Mouse (Mus musculus): ENCODE results near the gene Disp1. TPM values are rescaled to one million over a fixed set of nuclear protein-coding genes. Genes with fewer than 3 reads are reported as not detected.

The Disp1 gene
- polyA plus RNA-seq, 1 experiment from 2014 or later, result 3.5 TPM

- WGBS, result 52% methylated on average over 21 of the region's 21 CpGs
- H3K27ac ChIP-seq (ENCODE audit: low read length), result no peak overlapping the region
- H3K4me2 ChIP-seq (replicated peaks; ENCODE audit: low read depth, low read length), result no peak overlapping the region
Measured at GRCm38 (mm10) chr1:183117827-183118825, 103.2 kb downstream of the Disp1 start.

GRCm38 (mm10) chr1:183116946-183117826 is 104.1 kb downstream of the Disp1 start:
- Histone ChIP-seq H3K9me3 (ENCODE audit: low read length) (no peaks in the 10 kb centered on the region), H3K4me3 (ENCODE audit: low read depth, low read length) (no peak overlapping the region), H3K4me2 (replicated peaks; ENCODE audit: low read depth, low read length) (no peak overlapping the region), H3K4me1 (ENCODE audit: insufficient read depth, low read depth, low read length) (no peaks in the 10 kb centered on the region), H3K27ac (ENCODE audit: low read length) (no peak overlapping the region), H3K9ac (replicated peaks; ENCODE audit: low read depth) (no peak overlapping the region), H3K27me3 (replicated peaks; ENCODE audit: insufficient read depth, low read length) (no peaks in the 10 kb centered on the region), H3K36me3 (ENCODE audit: insufficient read depth, low read length) (no peaks in the 10 kb centered on the region)
- DNase-seq (ENCODE audit: low spot score) (peak; percentile 31), ATAC-seq (no peak)
- TF ChIP-seq CTCF (IDR thresholded peaks at IDR 0.05) (no peak), EP300 (IDR thresholded peaks at IDR 0.05) (no peak)
- WGBS, result 69% methylated on average over 15 of the region's 15 CpGs

More at GRCm38 (mm10) chr1:183117827-183118825, 103.2 kb downstream of the Disp1 start:
- DNase-seq (ENCODE audit: low spot score), result peak; percentile 23
- no peak overlapping the region for H3K9ac ChIP-seq (replicated peaks; ENCODE audit: low read depth)
- H3K36me3 ChIP-seq (ENCODE audit: insufficient read depth, low read length), result no peaks in the 10 kb centered on the region
- no peaks in the 10 kb centered on the region for H3K27me3 ChIP-seq (replicated peaks; ENCODE audit: insufficient read depth, low read length)
- no peak for TF ChIP-seq CTCF (IDR thresholded peaks at IDR 0.05)
- no peak for TF ChIP-seq EP300 (IDR thresholded peaks at IDR 0.05)
- no peak for ATAC-seq
- H3K4me3 ChIP-seq (ENCODE audit: low read depth, low read length), result no peak overlapping the region
- H3K9me3 ChIP-seq (ENCODE audit: low read length), result no peaks in the 10 kb centered on the region
- no peaks in the 10 kb centered on the region for H3K4me1 ChIP-seq (ENCODE audit: insufficient read depth, low read depth, low read length)

GRCm38 (mm10) chr1:183116441-183116840 is 104.9 kb downstream of the Disp1 start:
- Histone ChIP-seq H3K27me3 (replicated peaks; ENCODE audit: insufficient read depth, low read length) (no peaks in the 10 kb centered on the region), H3K36me3 (ENCODE audit: insufficient read depth, low read length) (no peaks in the 10 kb centered on the region), H3K4me1 (ENCODE audit: insufficient read depth, low read depth, low read length) (no peaks in the 10 kb centered on the region), H3K9ac (replicated peaks; ENCODE audit: low read depth) (no peak overlapping the region), H3K9me3 (ENCODE audit: low read length) (no peaks in the 10 kb centered on the region), H3K4me2 (replicated peaks; ENCODE audit: low read depth, low read length) (no peak overlapping the region), H3K4me3 (ENCODE audit: low read depth, low read length) (no peak overlapping the region), H3K27ac (ENCODE audit: low read length) (no peak overlapping the region)
- WGBS, result 38% methylated on average over 10 of the region's 10 CpGs
- TF ChIP-seq EP300 (IDR thresholded peaks at IDR 0.05) (no peak), CTCF (IDR thresholded peaks at IDR 0.05) (no peak)
- ATAC-seq, result peak; percentile 26; the same call in 1 of the 2 replicates
- peak; percentile 74 for DNase-seq (ENCODE audit: low spot score)

GRCm38 (mm10) chr1:183115076-183115475 is 106.2 kb downstream of the Disp1 start:
- no peak for ATAC-seq

GRCm38 (mm10) chr1:183114554-183114953 is 106.8 kb downstream of the Disp1 start:
- no peak overlapping the region for H3K9ac ChIP-seq (replicated peaks; ENCODE audit: low read depth)
- no peaks in the 10 kb centered on the region for H3K4me1 ChIP-seq (ENCODE audit: insufficient read depth, low read depth, low read length)
- no peak for ATAC-seq
- WGBS, result 83% methylated on average over 6 of the region's 6 CpGs
- H3K4me2 ChIP-seq (replicated peaks; ENCODE audit: low read depth, low read length), result no peak overlapping the region
- H3K27me3 ChIP-seq (replicated peaks; ENCODE audit: insufficient read depth, low read length), result no peaks in the 10 kb centered on the region
- H3K36me3 ChIP-seq (ENCODE audit: insufficient read depth, low read length), result no peaks in the 10 kb centered on the region
- no peaks in the 10 kb centered on the region for H3K9me3 ChIP-seq (ENCODE audit: low read length)
- no peak overlapping the region for H3K27ac ChIP-seq (ENCODE audit: low read length)
- H3K4me3 ChIP-seq (ENCODE audit: low read depth, low read length), result no peak overlapping the region
- no peak for DNase-seq (ENCODE audit: low spot score)
- TF ChIP-seq CTCF (IDR thresholded peaks at IDR 0.05) (no peak), EP300 (IDR thresholded peaks at IDR 0.05) (no peak)

More at GRCm38 (mm10) chr1:183115076-183115475, 106.2 kb downstream of the Disp1 start:
- no peak overlapping the region for H3K4me3 ChIP-seq (ENCODE audit: low read depth, low read length)
- H3K4me1 ChIP-seq (ENCODE audit: insufficient read depth, low read depth, low read length), result no peaks in the 10 kb centered on the region
- H3K27me3 ChIP-seq (replicated peaks; ENCODE audit: insufficient read depth, low read length), result no peaks in the 10 kb centered on the region
- H3K9me3 ChIP-seq (ENCODE audit: low read length), result no peaks in the 10 kb centered on the region
- DNase-seq (ENCODE audit: low spot score), result no peak
- no peak for TF ChIP-seq CTCF (IDR thresholded peaks at IDR 0.05)
- no peak for TF ChIP-seq EP300 (IDR thresholded peaks at IDR 0.05)
- H3K27ac ChIP-seq (ENCODE audit: low read length), result no peak overlapping the region
- H3K4me2 ChIP-seq (replicated peaks; ENCODE audit: low read depth, low read length), result no peak overlapping the region
- no peak overlapping the region for H3K9ac ChIP-seq (replicated peaks; ENCODE audit: low read depth)
- WGBS, result 75% methylated on average over 7 of the region's 7 CpGs
- H3K36me3 ChIP-seq (ENCODE audit: insufficient read depth, low read length), result no peaks in the 10 kb centered on the region

GRCm38 (mm10) chr1:183113546-183113945 is 107.8 kb downstream of the Disp1 start:
- Histone ChIP-seq H3K4me2 (replicated peaks; ENCODE audit: low read depth, low read length) (no peak overlapping the region), H3K36me3 (ENCODE audit: insufficient read depth, low read length) (no peaks in the 10 kb centered on the region), H3K27ac (ENCODE audit: low read length) (no peak overlapping the region), H3K27me3 (replicated peaks; ENCODE audit: insufficient read depth, low read length) (no peaks in the 10 kb centered on the region), H3K9ac (replicated peaks; ENCODE audit: low read depth) (no peak overlapping the region), H3K4me1 (ENCODE audit: insufficient read depth, low read depth, low read length) (no peaks in the 10 kb centered on the region), H3K4me3 (ENCODE audit: low read depth, low read length) (no peak overlapping the region), H3K9me3 (ENCODE audit: low read length) (no peaks in the 10 kb centered on the region)
- no peak for TF ChIP-seq EP300 (IDR thresholded peaks at IDR 0.05)
- TF ChIP-seq CTCF (IDR thresholded peaks at IDR 0.05), result no peak
- peak; percentile 35 for ATAC-seq
- WGBS, result 51% methylated on average over 9 of the region's 9 CpGs
- peak; percentile 11 for DNase-seq (ENCODE audit: low spot score)

Measured in lung, postnatal 0 days (tissue).